In the genomic region with DNA sequence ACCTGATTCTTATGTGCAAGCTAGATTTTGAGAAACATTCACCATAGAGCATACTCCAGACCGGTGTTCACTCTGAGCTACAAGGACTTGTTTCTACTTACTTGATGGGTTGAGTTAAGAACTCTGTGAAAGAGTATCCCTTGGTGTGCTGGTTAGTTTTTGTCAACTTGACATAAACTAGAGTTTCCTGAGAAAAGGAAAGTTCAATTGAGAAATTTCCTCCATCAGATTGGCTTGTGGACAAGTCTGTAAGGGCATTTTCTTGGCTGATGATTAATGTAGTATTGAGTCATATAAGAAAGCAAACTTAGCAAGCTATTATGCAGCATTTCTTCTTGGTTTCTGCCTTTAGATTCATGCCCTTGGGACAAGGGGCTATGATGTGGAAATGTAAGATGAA, we compare ENCODE assay signal across 23 mouse cellular contexts.
DNase-seq lines count a peak whose midpoint lies in the region; ATAC-seq lines count a peak whose summit lies in the region.
"Had no signal": no experiment of that assay in that cellular context is flagged by ENCODE, and none has a peak within 500 bp of the region (broad histone marks: within the 10 kb centered on the region; RNA-seq: fewer than 3 reads in every experiment).

No protein-coding gene starts in this region.

- H3K27ac ChIP-seq in forebrain, embryonic 11.5 days (ENCODE audit: low read depth, low read length), result no peak overlapping the region
- no peak overlapping the region for H3K27ac ChIP-seq in midbrain, embryonic 16.5 days (ENCODE audit: low read length)
- H3K27ac ChIP-seq: embryonic facial prominence, embryonic 13.5 days; embryonic facial prominence, embryonic 15.5 days; forebrain, embryonic 12.5 days had no signal

- H3K36me3 ChIP-seq in forebrain, embryonic 11.5 days (ENCODE audit: control insufficient read depth, insufficient read depth, low read length), result no peaks in the 10 kb centered on the region
- no peaks in the 10 kb centered on the region for H3K36me3 ChIP-seq in midbrain, embryonic 16.5 days (ENCODE audit: control insufficient read depth, insufficient read depth, low read length)
- H3K36me3 ChIP-seq: embryonic facial prominence, embryonic 13.5 days; embryonic facial prominence, embryonic 15.5 days; forebrain, embryonic 12.5 days had no signal

- DNase-seq in 3T3-L1 (ENCODE audit: low read depth, low spot score) (peak; percentile 74), 416B (ENCODE audit: low read depth) (peak; percentile 21), adipocyte (ENCODE audit: low spot score) (peak; percentile 69)
- no peak for DNase-seq in embryo, embryonic 10 days (ENCODE audit: low spot score)
- DNase-seq in forebrain, embryonic 11.5 days (ENCODE audit: low spot score), result no peak
- DNase-seq: adrenal gland, adult 2 months; adrenal gland, postnatal 10 days; adrenal gland, postnatal 25 days; cerebellum, adult 11-12 months; cerebellum, adult 2 months; cerebellum, adult 9-10 months; cerebellum, postnatal 10 days; cerebellum, postnatal 25 days; embryo, embryonic 11 days had no signal

- ATAC-seq in forebrain, embryonic 11.5 days (replicated peaks; ENCODE audit: low FRiP score), result no peak
- ATAC-seq in midbrain, embryonic 16.5 days, result no peak
- ATAC-seq: activated CD4-positive, CD25-positive, alpha-beta regulatory T cell, adult 4 months; forebrain, embryonic 14.5 days; forebrain, embryonic 16.5 days; Patski had no signal

- H3K27me3 ChIP-seq in forebrain, embryonic 11.5 days (ENCODE audit: control insufficient read depth, insufficient read depth, low read length), result no peaks in the 10 kb centered on the region
- no peaks in the 10 kb centered on the region for H3K27me3 ChIP-seq in midbrain, embryonic 16.5 days (ENCODE audit: control insufficient read depth, insufficient read depth, low read depth, low read length)
- H3K27me3 ChIP-seq: embryonic facial prominence, embryonic 13.5 days; embryonic facial prominence, embryonic 15.5 days; forebrain, embryonic 12.5 days; Patski had no signal

- H3K4me2 ChIP-seq in forebrain, embryonic 11.5 days (ENCODE audit: low read depth, low read length, severe bottlenecking), result no peak overlapping the region
- H3K4me2 ChIP-seq in midbrain, embryonic 16.5 days (ENCODE audit: low read length), result no peak overlapping the region
- H3K4me2 ChIP-seq: embryonic facial prominence, embryonic 13.5 days; embryonic facial prominence, embryonic 15.5 days; forebrain, embryonic 12.5 days had no signal

- no peak overlapping the region for H3K4me3 ChIP-seq in forebrain, embryonic 11.5 days (ENCODE audit: low read depth, low read length)
- H3K4me3 ChIP-seq in midbrain, embryonic 16.5 days (ENCODE audit: low read depth, low read length), result no peak overlapping the region
- H3K4me3 ChIP-seq: embryonic facial prominence, embryonic 13.5 days; embryonic facial prominence, embryonic 15.5 days; erythroblast, embryonic 14.5 days; forebrain, embryonic 12.5 days had no signal

- H3K9me3 ChIP-seq in forebrain, embryonic 11.5 days (ENCODE audit: control insufficient read depth, low read length), result no peaks in the 10 kb centered on the region
- no peaks in the 10 kb centered on the region for H3K9me3 ChIP-seq in midbrain, embryonic 16.5 days (replicated peaks; ENCODE audit: control insufficient read depth, low read length, poor library complexity, severe bottlenecking)
- H3K9me3 ChIP-seq: embryonic facial prominence, embryonic 13.5 days; embryonic facial prominence, embryonic 15.5 days; forebrain, embryonic 12.5 days had no signal

- WGBS in forebrain, embryonic 11.5 days, result 98% methylated on average over 1 of the region's 1 CpGs
- WGBS in midbrain, embryonic 16.5 days, result 97% methylated on average over 1 of the region's 1 CpGs

- H3K4me1 ChIP-seq in forebrain, embryonic 11.5 days (replicated peaks; ENCODE audit: control insufficient read depth, insufficient read depth, low read length), result no peaks in the 10 kb centered on the region
- H3K4me1 ChIP-seq in midbrain, embryonic 16.5 days (ENCODE audit: control insufficient read depth, insufficient read depth, low read length), result peaks cover 5% of the 10 kb centered on the region; the same call in 1 of the 2 replicates
- H3K4me1 ChIP-seq: embryonic facial prominence, embryonic 15.5 days; forebrain, embryonic 12.5 days had no signal

- H3K9ac ChIP-seq in forebrain, embryonic 11.5 days (ENCODE audit: low read length), result no peak overlapping the region
- no peak overlapping the region for H3K9ac ChIP-seq in midbrain, embryonic 16.5 days (ENCODE audit: low read depth, low read length)
- H3K9ac ChIP-seq: embryonic facial prominence, embryonic 13.5 days; embryonic facial prominence, embryonic 15.5 days; forebrain, embryonic 12.5 days had no signal

Comparison
In these comparisons a context has a peak if more than half of its experiments do, and no peak if none do; other contexts are left out.
1. DNase-seq: peak in 3T3-L1 (single experiment), 416B (single experiment) and adipocyte (single experiment); none in embryo, embryonic 10 days (single experiment) and forebrain, embryonic 11.5 days (single experiment).